Mouse (Mus musculus) thymus, adult 2 months (tissue): ENCODE data around the gene Gimap8. TPM values are rescaled to one million over a fixed set of nuclear protein-coding genes. Genes with fewer than 3 reads are reported as not detected.
A peak's percentile ranks its signal among the peaks of the same experiment; 100 is the strongest.

Experiments used
- DNase-seq: peaks from one replicate; pipeline ENCODE4 v3.0.0; 2021
- H3K27ac ChIP-seq: fragments of 200-500 bp; 2 replicates; pipeline ENCODE4 v1.5.1; 2012; ENCODE audit warnings: low read length, control low read depth; ENCODE audit not compliant: control insufficient read depth, insufficient read depth
- H3K27me3 ChIP-seq: fragments of 200-500 bp; 2 replicates; pipeline ENCODE4 v1.6.1; 2012; ENCODE audit warnings: mild to moderate bottlenecking, low read length, moderate library complexity, mixed read lengths; ENCODE audit not compliant: control insufficient read depth, insufficient read depth
- H3K36me3 ChIP-seq: fragments of 200-500 bp; 2 replicates; pipeline ENCODE4 v1.6.1; 2012; ENCODE audit warnings: mild to moderate bottlenecking, low read length, moderate library complexity; ENCODE audit not compliant: control insufficient read depth, insufficient read depth
- H3K4me1 ChIP-seq: fragments of 200-500 bp; replicated peaks from 2 replicates; pipeline ENCODE4 v1.6.1; 2012; ENCODE audit warnings: low read length; ENCODE audit not compliant: control insufficient read depth, insufficient read depth
- H3K4me3 ChIP-seq: fragments of 200-500 bp; 2 replicates; pipeline ENCODE4 v1.5.1; 2012; ENCODE audit warnings: mild to moderate bottlenecking, low read length, control low read depth, moderate library complexity; ENCODE audit not compliant: control insufficient read depth, insufficient read depth
- CTCF ChIP-seq: fragments of 200-500 bp; IDR thresholded peaks from 2 replicates; pipeline ENCODE4 v1.5.1; 2012; ENCODE audit warnings: mild to moderate bottlenecking, control low read depth, low read length, moderate library complexity, borderline replicate concordance; ENCODE audit not compliant: control insufficient read depth, poor library complexity, insufficient read depth; ENCODE audit errors: extremely low read depth
- POLR2A ChIP-seq: fragments of 200-500 bp; IDR thresholded peaks from 2 replicates; pipeline ENCODE4 v1.6.1; 2012; ENCODE audit warnings: mild to moderate bottlenecking, low read length, control low read depth, moderate library complexity; ENCODE audit not compliant: control insufficient read depth, poor library complexity, insufficient read depth; ENCODE audit errors: extremely low read depth
- WGBS: fragments of 180-500 bp; shearing (Covaris S2); methylation state at CpG from one replicate; pipeline ENCODE4 v1.1.7; 2018; 5-methylcytosine and 5-hydroxymethylcytosine counted together
- polyA plus RNA-seq: library from polyadenylated mRNA; depleted of rRNA; stranded (reverse); fragments of >200 nt; gene quantifications from 2 replicates; pipeline ENCODE4 v1.2.3, GENCODE M21; 2012

Gimap8 gene
- polyA plus RNA-seq, 1 experiment: 29.8 TPM

DNA sequence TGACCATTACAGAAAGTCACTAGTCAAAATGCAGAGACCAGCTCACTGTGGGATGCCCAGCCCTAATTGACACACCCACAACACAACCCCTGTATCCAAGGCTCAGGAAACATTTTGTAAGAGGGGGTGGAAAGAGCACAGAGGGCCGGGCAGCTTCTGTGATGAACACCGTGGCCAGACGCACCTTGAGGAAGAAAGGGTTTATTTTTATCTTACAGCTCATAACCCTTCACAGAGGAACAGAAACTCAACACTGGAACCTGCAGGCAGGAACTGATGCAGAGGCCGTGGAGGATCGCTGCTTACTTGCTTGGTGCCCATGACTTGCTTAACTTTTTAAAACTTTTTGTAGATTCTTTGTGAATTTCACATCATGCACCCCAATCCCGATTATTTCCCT is 45.9 kb downstream of the Gimap8 start:
- TF ChIP-seq CTCF: no peak
- no peak for TF ChIP-seq POLR2A
- no peak for DNase-seq
- 72% methylated on average over 6 of the region's 6 CpGs for WGBS
- Histone ChIP-seq H3K4me3 (no peak overlapping the region), H3K36me3 (no peaks in the 10 kb centered on the region; the same call in 1 of the 2 replicates), H3K27ac (no peak overlapping the region), H3K4me1 (peaks cover 4% of the 10 kb centered on the region), H3K27me3 (no peaks in the 10 kb centered on the region)

DNA sequence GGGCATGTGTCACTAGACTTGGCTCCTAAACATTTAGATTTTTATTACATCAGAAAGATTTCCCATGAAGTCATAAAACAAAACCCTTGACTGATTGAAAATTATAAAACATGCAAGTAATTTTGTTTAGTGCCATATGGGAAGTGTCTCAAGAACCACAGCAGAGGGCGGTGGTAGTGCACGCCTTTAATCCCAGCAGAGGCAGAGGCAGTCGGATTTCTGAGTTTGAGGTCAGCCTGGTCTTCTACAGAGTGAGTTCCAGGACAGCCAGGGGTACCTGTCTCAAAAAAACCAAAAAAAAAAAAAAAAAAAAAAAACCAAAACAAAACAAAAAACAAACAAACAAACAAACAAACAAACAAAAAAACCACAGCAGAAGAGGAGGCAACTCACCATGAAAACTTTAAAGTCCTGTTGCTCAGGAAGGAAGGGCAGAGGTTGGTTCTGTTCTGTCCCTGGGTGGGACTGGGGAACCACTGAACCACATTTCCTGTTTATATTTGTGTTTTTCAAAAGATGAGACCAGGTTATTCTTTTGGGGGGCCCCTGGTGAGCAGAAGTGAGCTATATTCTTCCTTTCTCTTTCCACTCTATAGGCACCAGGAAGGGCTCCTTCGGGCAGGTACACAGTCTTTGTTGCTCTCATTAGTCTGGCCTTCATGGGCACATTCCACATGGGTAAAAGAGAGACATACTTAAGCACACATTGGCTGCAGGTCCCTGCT is 50.0 kb downstream of the Gimap8 start:
- peaks cover 24% of the 10 kb centered on the region for H3K4me1 ChIP-seq
- DNase-seq: no peak

DNA sequence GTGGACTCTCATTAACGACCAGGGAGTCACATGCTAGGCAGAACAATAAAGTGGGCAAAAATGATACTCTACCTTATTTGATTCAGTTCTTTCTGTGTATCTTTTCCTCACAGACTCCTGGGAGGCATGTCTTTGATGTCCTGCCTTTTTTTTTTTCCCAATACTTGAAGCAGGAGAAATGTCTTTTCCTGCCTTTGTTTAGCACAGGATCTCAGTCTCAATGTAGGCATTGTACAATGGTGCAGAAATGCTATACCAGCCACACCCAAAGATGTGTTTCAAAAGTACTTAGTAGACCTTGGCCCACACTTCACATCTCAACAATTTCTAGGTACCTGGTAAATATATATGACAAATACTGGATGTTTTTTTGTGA is 50.5 kb downstream of the Gimap8 start:
- Histone ChIP-seq H3K4me1 (peaks cover 29% of the 10 kb centered on the region), H3K4me3 (no peak overlapping the region), H3K36me3 (peaks cover 16% of the 10 kb centered on the region), H3K27me3 (no peaks in the 10 kb centered on the region), H3K27ac (no peak overlapping the region)
- DNase-seq: no peak
- WGBS: 78% methylated on average over 1 of the region's 1 CpGs
- TF ChIP-seq CTCF: no peak

More for the DNA sequence above, 50.0 kb downstream of the Gimap8 start:
- Histone ChIP-seq H3K36me3 (peaks cover 10% of the 10 kb centered on the region), H3K27me3 (no peaks in the 10 kb centered on the region), H3K27ac (no peak overlapping the region), H3K4me3 (no peak overlapping the region)
- WGBS: 93% methylated on average over 4 of the region's 4 CpGs
- TF ChIP-seq POLR2A: no peak
- TF ChIP-seq CTCF: no peak

DNA sequence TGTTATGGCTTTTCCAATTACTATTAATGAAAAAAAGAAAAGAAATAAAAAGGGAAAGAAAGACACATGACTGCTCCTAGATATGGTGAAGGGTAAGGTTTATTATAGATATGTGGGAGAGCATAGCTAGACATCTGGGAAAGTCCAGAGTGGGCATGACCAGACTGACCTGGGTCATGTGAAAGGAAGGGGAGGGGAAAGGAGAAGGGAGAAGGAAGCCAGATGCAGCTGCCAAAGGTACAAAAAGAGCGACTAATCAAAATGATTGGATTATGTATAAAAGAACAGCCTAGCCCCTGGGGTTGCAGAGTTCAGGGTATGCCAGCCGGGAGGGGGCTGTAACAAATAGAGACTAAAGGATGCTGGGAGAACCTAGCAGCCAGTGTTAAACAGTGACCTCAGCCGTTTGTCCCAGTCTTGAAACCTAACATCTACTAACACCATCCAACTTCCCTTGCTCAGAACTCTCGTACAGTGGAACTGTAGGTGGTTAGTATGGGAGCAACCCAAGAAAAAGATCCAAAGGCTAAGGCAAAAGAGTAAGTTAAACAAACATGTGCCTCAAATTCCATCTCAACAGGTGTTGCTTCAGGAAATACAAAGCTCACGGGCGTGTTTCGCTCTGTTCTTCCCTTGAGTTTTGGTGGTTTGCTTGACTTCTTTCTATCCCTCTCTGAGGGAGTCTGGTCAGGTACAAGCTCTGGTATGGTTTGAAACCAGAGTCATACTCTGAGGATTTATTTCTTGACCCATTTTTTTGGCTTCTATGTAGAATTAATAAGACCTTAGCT is 51.2 kb downstream of the Gimap8 start:
- DNase-seq: no peak
- H3K4me3 ChIP-seq: no peak overlapping the region
- WGBS: 61% methylated on average over 7 of the region's 7 CpGs
- peak overlapping the region; percentile 27; the same call in 1 of the 2 replicates for H3K27ac ChIP-seq
- H3K36me3 ChIP-seq: peaks cover 23% of the 10 kb centered on the region
- peaks cover 29% of the 10 kb centered on the region for H3K4me1 ChIP-seq
- TF ChIP-seq POLR2A: no peak
- TF ChIP-seq CTCF: no peak
- no peaks in the 10 kb centered on the region for H3K27me3 ChIP-seq

DNA sequence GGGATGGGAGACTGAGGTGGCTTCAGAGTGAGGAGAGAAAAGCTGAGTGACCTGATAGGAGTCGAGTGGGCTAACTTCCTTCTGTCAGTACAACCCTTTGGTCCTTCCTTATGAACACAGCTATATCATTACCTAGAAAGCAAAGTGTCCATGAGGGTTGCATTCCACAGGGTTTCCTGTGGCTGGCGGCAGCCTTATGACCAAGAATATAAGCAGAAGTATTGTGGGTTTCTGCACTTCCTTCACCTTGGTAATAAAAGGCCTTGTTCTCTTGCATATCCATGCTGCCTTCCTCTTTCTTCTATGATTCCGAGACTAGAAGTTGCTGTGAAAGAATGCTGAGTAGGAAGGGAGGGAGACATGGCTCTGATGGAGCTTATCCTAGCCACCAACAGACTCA is 51.9 kb downstream of the Gimap8 start:
- peaks cover 29% of the 10 kb centered on the region for H3K36me3 ChIP-seq
- WGBS: 27% methylated on average over 3 of the region's 3 CpGs
- DNase-seq: no peak
- no peak overlapping the region for H3K4me3 ChIP-seq
- no peak overlapping the region; the same call in 1 of the 2 replicates for H3K27ac ChIP-seq
- H3K4me1 ChIP-seq: peaks cover 33% of the 10 kb centered on the region
- no peak for TF ChIP-seq CTCF
- no peak for TF ChIP-seq POLR2A
- H3K27me3 ChIP-seq: no peaks in the 10 kb centered on the region

DNA sequence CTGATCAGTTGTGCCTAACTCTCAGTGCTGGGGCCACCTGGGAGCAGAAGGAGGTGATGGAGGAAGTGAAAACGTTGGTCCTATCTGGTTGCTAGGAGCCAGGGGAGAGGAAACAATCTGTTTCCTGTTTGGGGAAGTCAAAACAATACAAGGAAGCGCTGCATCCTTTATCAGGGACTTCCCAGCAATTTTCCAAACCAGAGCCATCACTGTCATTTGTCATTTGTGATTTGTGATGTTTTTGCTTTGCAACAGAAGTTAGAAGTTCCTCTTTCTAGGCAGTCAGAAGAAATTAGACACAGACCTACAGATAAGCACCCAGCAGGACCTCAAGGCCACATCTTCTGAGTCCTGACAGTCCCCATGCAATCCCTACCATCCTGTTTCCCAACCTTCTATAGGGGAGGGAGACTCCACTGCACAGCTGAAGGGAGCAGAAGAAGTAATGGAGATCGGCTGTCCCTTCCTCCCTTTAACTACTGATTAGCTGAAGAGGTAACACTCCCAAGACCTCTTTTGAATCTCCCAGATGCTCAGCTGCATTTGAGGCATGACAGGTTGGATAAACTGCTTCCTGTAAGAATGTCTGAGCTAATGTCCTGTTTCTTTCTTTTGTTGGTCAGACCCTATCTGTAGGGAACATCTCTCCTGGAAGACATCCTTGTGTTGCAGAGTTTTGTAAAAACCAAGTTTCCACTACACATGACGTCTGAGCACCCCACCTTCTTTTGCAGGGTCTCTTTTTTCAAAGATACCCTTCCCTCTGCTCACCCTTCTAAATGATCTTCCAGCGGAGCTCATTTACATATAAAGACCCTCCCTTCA is 53.4 kb downstream of the Gimap8 start:
- no peaks in the 10 kb centered on the region for H3K27me3 ChIP-seq
- no peak overlapping the region for H3K4me3 ChIP-seq
- no peak for DNase-seq
- TF ChIP-seq POLR2A: no peak
- no peak for TF ChIP-seq CTCF
- H3K27ac ChIP-seq: peak overlapping the region; percentile 70
- 39% methylated on average over 5 of the region's 5 CpGs for WGBS
- peaks cover 40% of the 10 kb centered on the region for H3K36me3 ChIP-seq
- H3K4me1 ChIP-seq: peaks cover 40% of the 10 kb centered on the region
